Mouse (Mus musculus) CH12F3 (cell line): ENCODE results near the gene Tex44.
"Not testable (repeated sequence)": the region's sequence is repeated elsewhere in the genome, so short reads cannot be mapped to it uniquely, and the experiment has no call there.

Experiments
- in situ Hi-C: fragments of 300-500 bp; cut with MboI; formaldehyde crosslinking; loops from 2 replicates; pipeline ENCODE4 v1.14.3; 2020; ENCODE audit warnings: low sequenced_read_pairs

Tex44 gene

DNA sequence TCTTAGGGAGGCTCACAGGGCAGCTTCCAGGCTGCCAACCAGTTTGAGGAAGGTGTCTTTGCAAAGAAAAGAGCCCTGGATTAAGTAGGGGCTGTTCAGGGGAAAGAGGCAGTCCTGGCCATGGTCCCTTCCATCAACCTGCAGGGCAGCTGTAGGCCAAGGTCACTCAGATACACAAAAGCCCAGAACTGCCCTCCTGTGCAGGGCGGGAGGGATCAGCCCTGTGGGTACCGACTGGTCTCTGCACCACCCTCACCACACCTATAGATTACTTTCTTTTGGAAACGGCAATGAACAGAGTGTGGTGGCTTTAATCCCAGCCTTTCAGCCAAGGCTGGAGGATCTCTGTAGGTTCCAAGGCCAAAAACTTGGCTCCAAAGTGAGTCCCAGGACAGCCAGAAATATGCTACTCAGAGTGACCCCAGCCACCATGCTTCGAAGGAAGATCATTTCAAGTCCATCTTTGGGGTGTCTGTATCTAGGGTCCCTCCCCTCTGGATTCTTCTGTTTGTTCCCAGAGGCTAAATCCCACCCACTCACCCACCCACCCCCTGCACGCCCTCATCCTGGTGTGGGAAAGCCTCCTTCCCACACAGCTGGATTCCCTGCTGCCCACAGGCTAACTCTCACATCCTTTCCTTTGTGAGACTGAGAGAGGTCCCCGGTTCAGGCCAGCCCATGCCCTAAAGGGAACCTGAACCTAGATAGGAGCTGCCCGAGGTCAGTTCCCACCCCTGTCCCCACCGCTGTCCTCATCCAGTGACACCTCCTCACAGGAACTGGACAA, 17.4 kb downstream of the Tex44 start:
- in situ Hi-C loops: no loop called here

DNA sequence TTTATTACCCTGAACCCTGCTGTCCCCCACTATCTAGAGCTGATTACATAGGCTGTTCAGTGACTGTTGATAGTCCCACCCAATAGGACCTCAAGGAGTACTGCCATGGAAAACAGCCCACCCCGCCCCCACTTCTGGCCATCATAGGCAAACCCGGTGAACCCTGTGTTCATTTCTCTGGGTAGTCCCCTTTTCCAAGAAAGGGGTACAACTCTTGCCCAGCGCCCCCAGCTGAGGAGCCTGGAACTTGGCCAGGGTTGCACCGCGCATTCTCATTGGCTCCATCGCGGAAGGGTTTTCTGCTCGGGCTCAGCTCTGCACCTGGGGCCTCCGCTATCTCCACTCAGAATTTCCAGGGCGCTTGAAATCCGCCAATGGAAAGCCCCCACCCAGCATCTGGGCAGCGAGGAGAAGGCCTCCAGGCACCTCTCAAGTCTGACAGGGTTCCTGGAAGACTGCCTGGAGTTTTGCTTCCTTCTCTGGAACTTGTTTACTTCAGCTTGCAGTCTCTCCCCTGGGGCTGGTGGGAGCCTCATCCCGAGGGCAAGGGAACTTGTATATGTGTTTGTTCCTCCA, 21.6 kb downstream of the Tex44 start:
- in situ Hi-C loops: no loop called here

DNA sequence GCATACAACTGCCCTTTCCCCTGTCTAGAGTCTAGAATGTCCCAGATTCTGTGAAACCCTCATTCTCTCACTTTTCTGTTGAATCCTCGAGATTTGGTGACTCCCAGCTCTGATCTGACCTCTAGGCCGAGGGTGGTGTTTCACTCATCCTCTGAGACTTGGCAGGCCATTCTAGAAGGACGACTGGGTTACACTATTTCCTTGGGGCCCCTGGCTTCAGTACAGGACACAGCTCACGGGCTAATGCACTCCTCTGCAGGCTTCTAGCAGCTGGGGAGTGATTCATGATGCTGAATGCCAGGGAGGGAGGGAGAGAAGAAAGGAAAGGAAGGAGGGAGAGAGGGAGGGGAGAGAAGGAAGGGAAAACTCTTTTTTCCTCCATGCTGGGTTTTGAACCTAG, 22.1 kb downstream of the Tex44 start:
- in situ Hi-C loops: no loop called here

DNA sequence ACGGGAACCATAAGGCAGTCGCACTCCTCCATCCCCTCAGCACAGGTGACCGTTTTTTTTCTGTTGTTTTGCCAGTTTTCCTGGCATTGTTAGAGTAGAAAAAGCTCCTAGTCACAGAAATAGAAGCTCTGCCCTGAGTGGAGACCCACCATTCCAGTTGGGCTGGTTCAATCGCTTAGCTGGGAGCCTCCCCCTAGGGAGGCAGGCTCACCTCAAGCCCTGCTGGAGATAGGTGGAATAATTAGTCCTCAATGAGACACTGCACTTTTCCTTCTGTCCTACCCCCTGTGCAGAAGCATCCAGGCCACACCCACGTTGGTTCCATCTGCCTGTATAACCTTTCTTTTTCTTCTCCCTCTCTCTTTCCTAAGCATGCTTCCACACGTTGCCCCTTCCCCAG, 23.8 kb downstream of the Tex44 start:
- in situ Hi-C loops: no loop called here

DNA sequence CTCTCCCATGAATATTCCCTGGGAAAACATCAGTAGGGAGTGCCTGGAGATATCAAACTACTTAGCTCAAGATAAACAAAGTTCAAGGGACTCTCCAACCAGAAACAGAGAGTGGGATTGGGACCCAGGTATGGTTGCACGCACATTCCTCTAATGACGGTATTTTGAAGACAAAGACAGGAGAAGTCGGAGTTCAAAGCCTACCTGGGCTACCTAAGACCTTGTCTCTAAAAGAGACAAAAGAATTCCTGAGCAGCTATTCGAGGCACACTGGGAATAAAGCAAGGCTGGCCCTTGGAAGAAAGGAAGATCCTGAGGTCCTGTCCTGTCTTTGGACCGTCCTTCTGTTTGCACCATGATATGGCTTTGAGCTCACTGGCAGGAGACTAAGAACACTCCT, 26.6 kb downstream of the Tex44 start:
- in situ Hi-C loops: no loop called here

DNA sequence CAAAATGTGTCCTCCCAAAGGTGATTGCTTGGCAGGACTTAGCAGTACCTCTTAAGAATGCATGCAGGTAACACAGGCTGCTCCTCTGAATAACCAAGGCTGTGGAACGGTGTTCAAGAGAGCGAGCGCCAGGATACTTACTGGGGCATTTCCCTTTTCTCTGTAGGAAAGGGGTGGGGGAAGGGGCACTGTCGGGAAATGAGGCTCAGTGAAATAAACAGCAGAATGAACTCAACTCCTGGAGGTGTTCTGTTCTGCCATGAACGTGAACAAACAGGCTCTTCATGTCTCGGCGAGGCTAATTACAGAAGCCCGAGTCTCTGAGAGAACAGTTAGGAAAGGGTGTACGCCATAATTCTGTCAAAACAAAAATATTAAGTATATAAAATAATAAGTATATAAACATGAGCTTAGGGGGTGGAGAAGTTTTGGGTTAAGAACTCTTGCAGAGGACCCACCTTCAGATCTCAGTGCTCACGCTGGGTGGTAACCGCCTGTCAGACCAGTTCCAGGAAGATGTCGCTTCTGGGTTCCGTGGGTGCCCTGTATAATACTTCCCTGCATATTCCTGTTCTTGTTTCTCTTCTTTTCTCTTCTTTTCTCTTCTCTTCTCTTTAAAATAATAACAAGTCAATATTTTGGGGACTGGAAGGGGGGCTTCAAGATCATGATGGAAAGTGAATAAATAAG, 30.9 kb downstream of the Tex44 start:
- in situ Hi-C loops: no loop called here

DNA sequence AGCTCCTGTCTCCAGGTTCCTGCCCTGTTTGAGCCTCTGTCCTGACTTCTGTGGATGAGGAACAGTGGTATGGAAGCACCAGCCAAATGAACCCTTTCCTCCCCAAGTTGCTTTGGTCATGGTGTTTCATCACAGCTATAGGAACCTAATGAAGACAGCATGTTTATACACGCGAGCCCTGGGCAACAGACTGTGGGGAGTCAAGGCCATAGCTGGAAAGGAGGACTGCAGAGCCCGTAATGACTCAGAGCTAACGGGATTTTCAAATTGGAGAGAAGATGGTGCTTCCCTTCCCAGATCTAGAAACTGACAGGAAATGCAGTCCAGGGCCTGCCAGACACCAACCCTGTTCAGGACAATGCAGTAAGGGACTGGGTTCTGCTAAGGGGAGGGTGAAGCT, 33.2 kb downstream of the Tex44 start:
- in situ Hi-C loops: no loop called here

DNA sequence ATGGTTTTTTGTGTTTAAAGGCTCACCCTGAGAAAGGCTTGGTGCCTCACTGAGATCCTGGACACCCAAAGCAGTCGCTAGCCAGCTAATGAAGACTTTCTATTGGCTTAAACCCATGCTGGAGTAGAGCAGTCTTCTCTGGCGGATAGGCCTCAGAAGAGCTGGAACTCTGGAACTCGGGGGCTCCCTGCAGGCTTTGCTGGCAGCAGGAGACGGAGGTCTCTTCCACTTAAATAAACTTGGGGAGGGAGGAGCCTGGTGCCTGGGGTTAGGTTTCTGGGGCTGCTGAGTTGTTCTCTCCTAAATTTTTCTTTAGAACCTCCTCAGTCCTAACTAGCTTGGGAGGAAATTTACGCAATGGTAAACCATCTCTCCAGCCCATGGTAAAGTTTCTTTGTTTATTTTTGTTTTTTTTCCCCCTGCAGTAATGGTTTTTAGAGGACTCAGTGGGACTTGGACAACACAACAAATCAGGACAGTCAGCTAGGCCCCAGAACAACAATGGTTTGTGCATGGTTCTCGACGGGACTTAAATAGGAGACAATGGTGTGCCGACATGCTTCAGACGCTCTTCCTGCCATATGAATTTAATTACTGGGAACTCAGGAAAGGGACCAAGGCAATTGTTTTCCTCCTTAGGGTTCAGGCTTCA, 38.2 kb downstream of the Tex44 start:
- in situ Hi-C loops: no loop called here

DNA sequence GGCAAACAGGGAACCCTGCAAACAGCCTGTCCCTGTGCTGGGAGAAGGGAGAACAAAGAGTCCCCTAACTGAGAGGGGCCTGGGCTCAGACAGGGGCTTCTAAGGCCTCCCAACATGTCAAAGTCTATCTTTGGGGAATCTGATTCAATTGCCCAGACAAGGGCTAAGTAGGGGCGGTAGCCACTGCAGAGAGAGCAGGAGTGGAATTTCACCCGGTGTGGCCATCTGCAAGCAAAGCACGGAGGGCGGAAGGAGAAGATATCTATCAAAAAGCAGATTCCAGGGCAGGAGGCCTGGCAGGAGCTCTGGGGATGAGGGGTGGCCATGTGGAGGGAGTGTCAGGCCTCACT, 38.7 kb downstream of the Tex44 start:
- in situ Hi-C loops: no loop called here

DNA sequence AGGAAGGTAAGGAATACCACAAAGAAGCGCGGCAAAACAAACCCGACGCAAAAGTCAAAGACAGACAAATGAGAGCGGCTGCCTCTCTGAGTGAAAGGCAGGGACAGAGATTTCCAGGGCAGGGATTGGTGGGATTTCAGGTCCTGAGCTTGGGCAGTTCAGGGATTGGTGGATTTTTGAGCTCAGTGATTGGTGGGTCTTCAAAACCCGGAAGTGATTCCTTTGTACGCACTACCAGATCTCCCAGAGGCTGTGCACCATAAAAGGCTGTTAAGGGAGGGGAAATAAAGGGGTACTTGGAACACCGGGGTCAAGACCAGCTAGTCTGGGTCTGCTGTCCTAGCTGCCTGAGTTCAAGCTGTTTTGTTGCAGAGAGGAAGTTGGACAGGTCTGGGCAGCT, 41.3 kb downstream of the Tex44 start:
- in situ Hi-C loops: no loop called here

DNA sequence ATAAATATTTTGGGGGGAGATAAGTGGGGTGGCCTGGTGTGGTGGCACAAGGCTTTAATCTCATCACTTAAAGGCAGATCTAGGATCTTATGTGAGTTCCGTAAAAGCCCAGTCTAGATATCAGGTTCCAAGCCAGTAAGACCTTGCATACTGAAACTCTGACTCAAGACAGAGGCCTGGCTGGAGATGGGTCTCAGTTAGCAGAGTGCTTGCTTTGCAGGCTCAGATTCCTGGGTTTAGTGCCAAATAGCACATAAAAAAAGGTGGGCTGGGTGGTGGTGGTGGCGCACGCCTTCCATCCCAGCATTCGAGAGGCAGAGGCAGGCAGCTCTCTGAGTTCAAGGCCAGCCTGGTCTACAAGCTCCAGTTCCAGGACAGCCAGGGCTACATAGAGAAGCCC, 43.7 kb downstream of the Tex44 start:
- in situ Hi-C loops: no loop called here

DNA sequence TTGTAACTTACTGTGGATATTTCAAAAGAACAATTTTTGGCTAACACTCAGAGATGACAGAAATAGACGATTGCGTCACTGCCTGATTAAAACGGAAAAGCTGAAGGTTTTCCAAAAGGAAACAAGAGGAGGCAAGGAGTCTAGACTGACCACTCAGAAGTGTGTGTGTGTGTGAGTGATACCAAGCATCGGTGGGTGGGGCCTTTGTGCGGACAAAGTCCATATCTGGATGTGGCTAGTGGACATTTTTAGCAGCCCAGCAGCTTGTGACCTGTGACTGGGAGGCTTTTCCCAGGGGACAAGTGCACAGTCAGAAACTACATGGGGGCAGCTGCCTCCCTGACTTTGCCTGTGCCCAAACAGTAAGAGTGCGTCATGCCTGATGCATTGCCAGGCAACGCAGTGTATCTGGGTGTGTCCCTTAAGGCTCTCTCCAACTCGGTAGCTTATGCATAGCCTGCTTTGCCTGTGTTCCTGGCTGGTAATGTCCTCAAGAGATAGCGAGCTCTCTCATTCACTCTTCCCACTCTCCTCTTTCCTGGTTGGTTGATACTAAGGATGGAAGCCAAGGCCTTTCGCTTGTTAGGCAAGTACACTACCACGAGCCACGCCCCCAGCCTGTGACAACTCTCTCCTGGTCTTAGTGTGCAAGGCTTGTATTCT, 44.5 kb downstream of the Tex44 start:
- in situ Hi-C loops: no loop called here

DNA sequence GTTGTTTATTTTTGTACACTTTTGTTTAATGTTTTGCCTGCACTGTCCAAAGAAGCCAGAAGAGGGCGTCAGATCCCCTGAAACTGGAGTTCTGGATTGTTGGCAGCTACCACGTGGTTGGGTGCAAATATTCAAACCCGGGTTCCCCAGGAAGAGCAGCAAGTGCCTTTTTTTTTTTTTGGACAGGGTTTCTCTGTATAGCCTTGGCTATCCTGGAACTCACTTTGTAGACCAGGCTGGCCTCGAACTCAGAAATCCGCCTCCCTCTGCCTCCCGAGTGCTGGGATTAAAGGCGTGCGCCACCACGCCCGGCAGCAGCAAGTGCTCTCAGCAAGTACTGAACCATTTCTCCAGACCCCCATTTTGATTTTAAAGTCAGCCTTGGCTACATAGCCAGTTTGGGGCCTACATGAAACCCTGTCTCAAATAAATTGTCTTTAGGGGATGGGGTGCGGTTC, 45.4 kb downstream of the Tex44 start:
- in situ Hi-C loops: not testable (repeated sequence)

DNA sequence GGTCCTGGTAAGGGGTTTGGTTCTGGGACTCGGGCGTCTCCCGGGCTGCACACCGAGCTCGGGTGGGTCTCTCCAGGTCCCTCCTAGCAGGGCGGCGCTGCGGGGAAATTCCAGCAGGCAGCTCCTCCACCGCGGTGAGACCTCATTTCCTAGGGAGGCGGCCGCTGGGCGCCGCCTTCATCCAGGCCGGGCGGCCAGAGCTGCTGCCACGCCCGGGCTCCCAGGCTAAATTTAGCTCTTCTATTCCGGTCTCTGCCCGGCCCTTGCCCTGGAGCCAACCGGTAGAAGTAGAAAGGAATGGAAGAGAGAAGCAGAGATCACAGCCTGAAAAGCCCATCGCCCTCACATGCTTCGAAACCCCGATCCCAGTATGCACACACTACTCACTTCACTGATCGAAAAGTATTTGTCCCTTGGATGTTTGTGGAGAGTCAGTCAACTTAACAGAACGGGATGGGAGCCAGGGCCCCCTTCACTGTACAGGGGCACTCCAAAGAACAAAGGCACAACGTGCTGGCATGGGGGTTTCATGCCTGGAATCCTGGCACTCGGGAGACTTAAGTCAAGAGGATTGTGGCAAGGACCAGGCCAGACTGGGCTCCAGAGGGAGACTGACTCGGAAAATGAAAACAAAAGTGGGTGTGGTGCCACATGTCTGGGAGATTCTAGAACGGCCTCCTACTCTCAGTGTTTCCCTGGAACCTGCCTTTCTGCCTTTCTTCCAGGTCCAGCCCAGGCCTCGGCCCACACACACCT, 46.2 kb downstream of the Tex44 start:
- in situ Hi-C loops: no loop called here

DNA sequence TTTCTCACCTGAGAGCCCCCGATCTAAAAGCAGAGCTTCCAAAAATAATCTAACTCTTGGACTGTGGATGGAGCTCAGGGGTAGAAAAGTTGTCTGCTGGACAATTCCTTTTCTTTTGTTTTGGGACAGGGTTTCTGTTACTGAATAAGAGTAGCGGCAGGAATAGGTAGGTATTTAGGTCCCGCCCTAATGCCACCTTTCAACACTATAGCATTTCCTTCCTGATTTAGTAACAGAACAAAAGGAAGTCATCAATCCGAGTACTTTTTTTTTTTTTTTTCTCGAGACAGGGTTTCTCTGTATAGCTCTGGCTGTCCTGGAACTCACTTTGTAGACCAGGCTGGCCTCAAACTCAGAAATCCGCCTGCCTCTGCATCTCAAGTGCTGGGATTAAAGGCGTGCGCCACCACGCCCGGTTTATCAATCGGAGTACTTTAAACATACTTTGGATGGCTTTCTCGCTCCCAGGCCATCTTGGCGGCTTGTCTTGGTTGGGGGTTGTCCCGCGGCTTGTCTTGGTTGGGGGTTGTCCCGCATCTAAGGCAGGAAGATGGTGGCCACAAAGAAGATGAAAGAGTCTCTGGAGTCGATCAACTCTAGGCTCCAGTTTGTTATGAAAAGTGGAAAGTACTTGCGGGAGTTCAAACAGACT, 47.1 kb downstream of the Tex44 start:
- in situ Hi-C loops: no loop called here
